Mouse (Mus musculus) heart, postnatal 0 days (tissue): ENCODE results near the gene Vps35.
A peak's percentile ranks its signal among the peaks of the same experiment; 100 is the strongest.

ENCODE experiments used
- CTCF ChIP-seq: IDR thresholded peaks from 2 replicates; pipeline ENCODE4 v1.5.1; 2016; ENCODE audit warnings: antibody characterized with exemption, control low read depth, low read depth
- EP300 ChIP-seq: IDR thresholded peaks from 2 replicates; pipeline ENCODE4 v1.6.1; 2016; ENCODE audit warnings: antibody characterized with exemption, low read depth

- peak; percentile 68 for TF ChIP-seq CTCF
- TF ChIP-seq EP300: no peak
These were observed 12.1 kb upstream of the Vps35 start for GRCm38 (mm10) chr8:85311743-85312142.
